Mouse (Mus musculus) CD4-positive helper T cell, adult 2 months (primary cell): Measurements from ENCODE around the gene Gm7534.

ENCODE experiments used
- DNase-seq: peaks from one replicate; pipeline ENCODE4 v3.0.0-alpha.2; 2012; ENCODE audit warnings: low read depth, missing footprints, low spot score

Gm7534 gene

DNA sequence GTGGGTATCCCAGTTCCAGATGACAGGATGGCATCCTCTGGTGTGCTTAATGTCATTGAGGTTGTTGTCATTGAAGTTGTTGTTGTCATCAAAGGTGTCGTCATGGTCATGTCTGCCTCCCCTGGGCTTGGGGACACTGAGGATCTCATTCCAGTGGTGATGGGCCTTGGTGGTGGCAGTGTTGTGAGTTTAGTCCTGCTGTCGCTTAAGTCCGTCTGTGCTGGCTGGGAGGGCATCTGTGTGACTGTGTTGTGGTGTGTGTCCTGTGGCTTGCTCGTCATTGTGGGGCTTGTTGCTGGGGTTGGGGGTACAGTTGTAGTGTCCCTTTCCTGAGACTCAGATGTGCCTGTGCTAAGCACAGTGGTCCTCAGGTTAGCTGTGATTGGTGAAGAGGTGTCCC, at the start of gene Gm7534:
TSS of gene Gm7534 (minus strand) at position 101 of the 400 bp plus-strand sequence.
- DNase-seq: no peak

DNA sequence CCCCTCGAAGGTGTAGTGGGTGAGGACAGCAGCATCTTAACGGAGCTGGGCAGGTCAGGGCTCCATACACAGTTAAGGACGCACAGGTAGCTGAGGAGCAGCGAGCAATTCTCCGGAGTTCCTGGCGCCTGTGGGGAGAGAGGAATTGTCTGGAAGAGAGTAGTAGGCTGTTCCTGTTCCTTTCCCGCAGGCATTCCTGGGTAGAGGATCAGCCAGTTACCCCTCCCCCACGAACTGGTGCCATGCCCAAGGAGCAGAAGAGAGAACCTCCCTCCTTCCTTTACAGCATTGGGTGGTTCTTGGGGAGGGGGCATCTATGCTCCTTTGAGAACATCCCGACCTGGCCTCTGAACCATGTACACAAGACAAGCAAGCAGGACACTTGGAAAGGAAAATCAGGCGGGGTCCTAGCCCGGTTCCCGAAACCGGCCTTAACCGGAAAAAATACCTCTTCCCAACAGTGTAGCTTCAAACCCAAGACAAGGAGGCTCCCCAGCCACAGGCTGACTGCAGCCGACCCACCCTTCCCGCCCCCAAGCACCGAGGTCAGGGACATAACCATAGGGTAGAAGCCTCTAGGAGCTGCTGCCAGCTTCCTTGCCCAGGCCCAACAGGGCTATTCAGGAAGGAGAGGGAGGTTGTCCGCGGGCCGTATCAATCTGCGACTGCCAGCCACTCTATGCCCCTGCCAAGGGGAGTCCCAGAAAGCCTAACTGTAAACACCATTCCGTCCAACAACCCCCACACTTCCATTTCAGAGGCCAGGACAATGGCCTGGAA, 49.5 kb upstream of the Gm7534 start:
- no peak for DNase-seq

DNA sequence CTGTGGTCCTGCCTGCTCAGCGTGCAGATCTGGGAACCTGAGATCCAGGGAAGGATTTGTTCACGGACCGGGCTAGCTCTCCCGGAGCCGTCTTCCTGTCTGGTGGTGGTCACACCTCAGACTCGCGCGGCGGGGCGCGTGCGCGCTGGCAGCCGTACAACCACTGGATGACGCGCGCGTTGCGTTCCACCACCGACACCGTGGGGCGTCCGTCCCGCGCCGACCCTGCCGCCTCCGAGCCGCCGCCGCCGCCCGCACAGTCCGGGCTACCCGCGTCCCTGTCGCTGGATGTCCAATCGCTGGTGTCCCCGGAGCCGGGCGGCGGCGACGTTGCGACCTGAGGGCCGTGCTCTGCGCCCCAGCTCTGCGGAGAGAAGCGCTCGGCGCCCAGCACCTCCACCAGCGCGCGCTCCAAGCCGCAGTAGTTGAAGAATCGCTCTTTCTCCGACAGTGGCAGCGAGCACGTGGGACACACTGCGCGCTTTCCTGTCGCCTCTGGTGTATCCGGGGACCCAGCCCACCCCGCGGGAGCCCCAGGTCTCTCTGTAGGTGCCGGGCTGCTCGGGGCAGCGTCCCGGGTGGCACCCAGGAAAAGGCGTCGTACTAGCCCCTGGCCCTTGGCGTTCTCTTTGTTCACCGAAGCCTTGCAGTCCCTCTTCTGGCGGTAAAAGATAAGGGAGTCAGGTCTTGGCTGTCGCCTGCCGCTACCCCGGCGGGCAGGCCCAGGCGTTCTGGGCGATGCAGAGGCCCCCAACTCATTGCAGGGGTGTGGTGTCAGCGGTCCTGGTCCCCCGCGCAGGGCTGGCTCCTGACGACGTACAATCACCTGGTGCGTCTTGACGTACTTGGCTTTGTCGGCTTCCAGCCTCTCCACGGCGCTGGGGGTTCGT, 48.7 kb upstream of the Gm7534 start:
- peak; percentile 51 for DNase-seq

DNA sequence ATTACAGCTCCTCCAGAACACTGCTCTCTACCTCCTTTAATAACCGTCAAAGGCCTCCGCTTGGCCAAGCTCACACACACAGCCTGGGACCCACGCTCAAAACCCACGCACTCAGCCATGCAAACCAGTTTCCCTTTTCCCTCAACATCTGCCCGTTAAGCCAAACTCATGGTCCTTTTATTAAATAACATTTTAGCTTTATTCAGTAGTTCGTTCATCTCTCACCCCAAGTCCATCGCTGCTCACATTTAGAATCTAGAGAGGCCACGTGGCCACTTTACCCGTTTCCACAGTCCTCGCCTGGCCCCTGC, 48.1 kb upstream of the Gm7534 start:
- DNase-seq: no peak

DNA sequence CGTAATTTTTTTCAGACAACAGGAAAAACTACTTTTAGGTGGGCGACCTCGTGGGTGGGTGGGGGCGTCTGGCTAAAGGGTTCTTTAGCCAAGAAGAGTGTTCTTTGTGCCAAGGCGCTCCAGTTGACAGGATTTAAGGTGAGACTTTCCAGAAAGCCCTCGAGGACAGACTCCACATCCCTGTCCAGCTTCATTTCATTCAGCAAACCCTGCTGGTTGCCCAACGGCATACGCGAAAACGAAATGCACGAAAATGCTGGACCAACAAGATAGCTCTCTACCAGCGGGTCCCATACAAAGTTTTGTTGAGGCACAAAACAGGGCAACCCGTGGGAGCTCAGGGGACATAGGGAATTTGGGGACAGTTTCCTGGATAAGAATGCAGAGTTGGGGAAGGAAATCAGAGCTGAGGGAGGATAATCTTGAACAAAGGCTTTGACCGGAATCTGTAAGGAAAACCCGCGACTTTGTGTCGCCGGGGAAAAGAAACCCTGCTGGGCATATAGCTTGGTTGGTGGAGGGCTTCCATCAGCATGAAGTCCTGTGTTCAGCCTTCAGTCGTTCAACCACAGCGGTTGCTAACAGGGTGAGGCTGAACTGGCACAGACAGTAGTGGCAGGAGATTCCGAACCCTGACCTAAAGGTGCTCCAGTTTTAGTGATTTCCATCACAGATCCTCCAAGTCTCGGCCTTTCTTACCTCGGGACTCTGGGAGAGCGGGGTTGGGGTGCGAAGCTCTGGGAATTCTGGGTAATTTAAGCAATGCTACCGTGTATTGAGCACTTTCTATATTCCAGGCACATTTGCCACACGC, 47.5 kb upstream of the Gm7534 start:
- no peak for DNase-seq

DNA sequence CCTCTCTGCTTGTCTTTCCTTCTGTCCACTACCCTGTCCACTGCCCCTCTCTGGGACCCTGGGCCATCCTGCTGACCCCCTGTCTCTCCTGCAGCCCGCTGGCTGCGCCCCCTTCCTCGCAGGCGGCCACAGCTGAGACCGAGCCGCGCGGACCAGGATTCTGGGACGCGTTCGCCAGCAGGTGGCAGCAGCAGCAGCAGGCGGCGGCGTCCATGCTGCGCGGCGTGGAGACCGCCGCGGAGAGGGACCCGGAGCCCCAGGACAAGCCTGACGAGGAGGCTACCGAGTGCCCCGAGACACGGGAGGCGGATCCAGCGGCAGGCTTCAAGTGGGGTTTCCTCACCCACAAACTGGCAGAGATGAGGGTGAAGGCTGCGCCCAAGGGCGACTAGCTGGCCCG, 46.8 kb upstream of the Gm7534 start:
- peak; percentile 70 for DNase-seq

DNA sequence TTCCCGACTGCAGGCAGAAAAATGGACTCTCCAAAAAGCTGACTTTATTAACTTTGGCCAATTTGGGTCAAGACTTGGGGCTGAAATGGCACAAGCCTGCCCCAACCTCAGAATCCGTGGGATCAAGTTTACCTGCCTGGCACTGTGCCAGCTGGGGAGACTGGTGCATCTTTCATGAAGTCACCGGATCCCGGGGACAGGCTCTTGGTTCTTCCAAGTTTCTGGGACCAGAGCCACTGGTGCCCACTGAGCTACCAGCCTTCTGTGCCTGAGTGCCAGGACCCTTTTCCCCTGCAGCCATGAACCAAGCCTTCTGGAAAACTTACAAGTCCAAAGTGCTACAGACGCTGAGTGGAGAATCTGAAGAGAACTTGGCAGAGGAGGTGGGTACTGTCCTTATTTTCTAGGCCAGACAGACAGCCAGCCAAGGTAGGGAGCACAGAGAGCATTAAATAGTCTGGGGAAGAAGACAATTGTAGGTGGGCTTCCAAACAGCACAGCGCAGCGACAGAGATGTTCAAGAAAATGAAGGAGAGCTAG, 44.0 kb upstream of the Gm7534 start, which contains the start of gene Gm30191:
TSS of gene Gm30191 (plus strand) at position 217 of the 540 bp plus-strand sequence.
- DNase-seq: no peak

DNA sequence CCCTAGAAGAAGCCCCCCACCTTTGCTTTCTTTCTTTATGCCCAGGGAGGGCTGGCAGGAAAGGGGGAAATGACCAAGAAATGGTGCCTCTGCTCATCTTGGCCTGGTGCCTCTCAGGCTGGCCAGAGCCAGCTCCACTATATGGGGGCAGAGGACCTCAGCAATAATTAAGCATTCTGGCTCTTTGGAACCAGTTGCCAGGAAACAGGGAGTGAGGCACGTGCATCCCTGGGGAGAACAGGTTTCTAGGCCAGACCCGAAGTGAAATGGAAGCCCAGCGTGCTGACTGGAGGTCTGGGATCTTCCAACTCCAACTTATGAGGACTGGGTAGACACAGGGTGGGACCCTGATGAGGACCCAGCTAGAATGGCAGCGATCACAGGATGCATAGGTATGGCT, 43.5 kb upstream of the Gm7534 start:
- no peak for DNase-seq

DNA sequence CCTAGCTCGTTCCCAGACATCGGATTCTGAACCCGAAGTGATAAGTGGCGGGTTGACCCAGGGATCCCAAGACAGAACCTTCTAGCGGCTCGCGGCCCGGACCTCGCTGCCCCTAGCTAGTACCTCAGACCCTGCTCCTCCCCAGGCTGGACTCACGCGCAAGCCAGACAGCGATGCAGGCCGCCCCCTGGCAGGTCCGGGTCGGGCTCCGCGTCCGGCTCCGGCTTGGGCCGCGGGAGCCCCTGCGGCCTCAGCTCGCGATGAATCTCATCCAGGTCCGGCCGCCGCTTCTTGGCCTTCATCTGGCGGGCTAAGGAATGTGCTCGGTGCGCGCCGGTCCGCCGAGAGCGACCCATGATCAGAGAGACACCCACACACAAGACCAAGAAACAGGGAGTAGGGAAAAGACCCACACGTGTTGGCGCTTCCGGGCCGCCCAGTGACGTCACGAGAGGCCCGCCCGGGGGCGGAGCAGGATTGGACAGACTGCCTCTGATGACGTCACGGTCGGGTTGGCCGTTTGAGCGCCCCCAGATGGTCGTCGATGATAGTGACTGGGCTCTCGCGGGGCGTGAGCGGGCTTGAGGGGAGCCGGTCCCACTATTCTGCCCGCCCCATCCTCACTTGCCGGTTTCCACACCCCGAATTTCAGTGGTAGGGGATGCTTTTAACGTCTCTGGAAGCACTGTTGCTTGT, 42.5 kb upstream of the Gm7534 start, which contains the start of gene Zfp593:
TSS of gene Zfp593 (minus strand) at position 445 of the 696 bp plus-strand sequence.
- DNase-seq: peak; percentile 93

DNA sequence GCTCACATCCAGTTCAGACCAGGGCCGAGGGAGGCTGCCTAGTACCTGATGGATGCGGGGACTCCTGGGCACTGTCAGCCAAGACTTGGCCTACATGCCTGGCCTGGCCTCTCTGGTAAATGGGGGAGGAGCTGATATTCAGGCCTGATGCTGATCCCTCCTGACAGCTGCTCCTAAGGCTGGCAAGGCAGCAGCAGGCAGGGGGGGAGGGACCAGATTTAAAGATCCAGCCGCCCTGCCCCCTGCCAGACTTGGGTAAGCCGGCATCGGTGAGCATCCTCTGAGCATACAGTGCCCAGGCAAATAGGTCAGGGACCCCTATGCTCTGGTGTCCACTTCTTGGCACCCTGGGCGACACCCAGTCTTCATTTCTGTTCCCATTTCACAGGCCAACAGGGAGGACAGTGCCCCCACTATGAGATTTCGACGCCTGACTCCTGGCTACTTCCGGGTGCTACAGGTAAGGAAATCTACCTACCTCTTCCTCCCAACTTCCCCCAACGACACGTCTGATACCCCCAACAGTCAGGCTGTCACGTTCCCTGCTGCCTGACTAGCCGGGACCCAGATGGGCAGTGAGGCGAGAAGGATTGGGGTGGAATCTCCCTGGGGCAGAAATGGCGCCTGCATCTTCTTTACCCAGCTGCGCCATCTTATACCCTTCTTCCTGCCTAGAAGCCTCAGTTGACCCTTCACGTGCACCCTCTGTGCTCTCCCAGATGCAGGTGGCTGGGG, 40.9 kb upstream of the Gm7534 start, which contains the start of gene E130218I03Rik:
TSS of gene E130218I03Rik (plus strand) at position 147 of the 735 bp plus-strand sequence.
- DNase-seq: no peak

DNA sequence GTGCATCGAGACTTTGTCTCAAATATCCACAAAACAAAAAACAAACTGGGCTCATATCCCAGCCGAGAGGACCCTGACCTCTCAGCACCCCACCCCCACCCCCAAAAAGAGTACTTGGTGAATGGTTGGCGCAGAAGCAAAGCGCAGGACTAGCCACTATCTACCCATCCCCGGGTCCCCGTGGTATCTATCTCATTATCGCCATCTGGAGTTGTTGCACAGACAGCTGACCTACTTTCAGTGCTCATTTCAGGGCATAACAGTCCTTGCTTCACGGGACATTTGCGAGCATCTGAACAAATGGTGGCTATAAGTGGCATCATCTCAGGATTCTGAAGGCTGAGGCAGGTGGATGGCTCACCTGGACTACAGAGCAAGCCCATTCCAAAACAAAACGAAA, 35.9 kb upstream of the Gm7534 start:
- no peak for DNase-seq

DNA sequence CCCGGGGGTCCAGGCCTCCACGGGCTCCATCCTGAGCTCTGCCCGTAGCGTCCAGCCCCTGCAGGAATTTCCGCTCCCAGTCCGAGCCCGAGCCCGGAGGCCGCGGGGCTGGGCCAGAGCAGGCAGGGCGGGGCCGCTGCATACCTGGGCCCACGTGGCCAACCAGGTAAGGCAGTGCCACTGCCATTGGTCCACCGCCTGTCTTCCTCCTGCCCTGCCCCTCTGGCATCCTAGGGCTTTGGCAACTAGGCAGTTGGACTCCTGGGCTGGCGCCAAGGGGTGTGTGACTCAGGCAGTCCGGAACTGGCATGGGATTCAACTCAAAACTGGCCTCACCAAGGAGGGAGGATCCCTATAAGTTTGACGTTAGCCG, 35.5 kb upstream of the Gm7534 start, which contains the start of gene Cnksr1:
TSS of gene Cnksr1 (minus strand) at position 121 of the 373 bp plus-strand sequence.
- no peak for DNase-seq

DNA sequence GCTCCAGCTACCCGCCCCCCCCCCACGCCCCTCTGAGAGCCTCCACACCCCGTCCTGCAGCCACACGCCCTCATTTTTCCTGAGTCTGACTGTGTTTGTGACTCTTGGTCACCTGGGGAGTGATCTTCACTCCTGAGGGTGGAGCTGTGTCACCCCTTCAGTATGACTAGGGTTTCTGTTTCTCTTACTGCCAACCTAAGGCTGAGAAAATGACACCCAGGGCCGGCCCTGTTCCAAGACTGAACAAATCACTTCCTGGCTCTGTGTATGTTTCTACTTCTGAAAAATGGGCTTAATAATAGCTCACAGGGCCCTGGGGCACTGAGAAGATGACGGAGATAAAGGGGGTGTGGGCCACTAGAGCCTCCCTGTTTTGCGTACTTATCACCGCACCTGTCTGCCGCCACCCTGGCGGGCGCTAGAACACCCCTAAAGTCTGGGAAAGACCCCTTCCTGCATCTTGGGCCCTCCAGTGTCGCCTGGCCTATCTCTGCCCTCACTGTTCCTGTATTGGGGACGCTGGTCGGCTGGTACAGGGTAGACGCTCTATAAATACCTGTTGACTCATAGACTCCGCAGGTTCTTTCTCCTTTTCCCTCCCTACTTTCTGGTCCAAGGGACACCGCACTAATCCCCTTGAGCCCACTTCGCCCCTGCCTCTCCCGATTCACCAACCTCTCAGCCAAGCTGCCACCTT, 34.9 kb upstream of the Gm7534 start:
- DNase-seq: no peak

DNA sequence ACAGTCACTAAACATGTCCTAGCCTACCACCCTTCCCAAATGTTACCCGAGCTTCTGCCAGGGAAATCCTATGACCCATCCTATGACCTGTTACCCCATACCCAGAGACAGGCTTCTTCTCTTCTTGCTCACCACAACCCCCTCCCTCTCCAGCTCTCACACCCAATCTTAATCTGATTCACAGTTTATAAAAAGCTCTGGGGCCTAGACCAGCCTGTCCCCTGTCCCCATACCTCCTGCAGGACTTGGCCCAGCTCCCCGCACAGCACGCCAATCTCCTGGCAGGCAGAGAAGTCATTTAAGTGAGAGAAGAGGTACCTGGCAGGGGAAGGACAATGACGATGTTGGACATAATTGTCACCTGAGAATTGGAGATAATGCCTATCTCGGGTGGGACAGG, 32.1 kb upstream of the Gm7534 start:
- no peak for DNase-seq

DNA sequence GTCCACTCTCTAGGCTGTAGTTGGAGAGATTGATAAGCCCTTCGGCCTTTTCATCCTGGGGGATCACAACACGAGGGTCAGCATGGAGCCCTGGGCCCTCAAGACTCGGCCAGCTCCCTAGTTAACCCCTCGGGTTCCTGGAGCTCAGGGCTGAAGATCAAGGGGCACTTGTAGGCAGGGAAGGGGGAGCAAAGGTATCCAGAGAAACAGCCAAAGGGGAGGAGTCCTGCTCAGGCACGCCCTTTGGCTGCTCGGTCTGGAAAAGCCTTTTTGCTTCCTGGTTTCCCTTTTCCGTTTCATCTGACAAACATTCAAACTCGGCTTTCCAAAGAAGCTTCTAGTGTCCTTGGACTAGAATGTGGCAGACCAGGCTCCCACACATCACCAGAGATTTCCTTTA, 27.6 kb upstream of the Gm7534 start:
- no peak for DNase-seq

DNA sequence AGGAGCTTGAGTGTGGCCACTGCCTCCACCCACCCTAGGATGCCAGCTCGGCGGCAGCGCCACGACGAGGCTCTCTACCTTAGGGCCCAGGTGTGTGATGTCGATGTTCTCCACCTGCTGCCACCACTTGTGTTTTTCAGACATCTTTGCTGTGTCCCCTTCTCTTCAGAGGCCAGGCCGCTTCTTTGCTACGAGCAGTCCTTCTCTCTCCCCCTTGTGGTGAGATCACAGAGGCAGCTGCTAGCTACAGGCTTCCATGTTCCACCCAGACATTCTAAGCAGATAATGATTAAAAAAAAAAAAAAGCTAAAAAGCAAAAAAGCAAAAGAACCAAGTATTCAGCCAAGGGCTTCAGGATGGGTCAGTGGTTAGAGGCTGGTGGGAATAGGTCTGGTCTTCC, 24.4 kb upstream of the Gm7534 start, which contains the start of gene Catsper4:
TSS of gene Catsper4 (minus strand) at position 190 of the 400 bp plus-strand sequence.
- DNase-seq: no peak

DNA sequence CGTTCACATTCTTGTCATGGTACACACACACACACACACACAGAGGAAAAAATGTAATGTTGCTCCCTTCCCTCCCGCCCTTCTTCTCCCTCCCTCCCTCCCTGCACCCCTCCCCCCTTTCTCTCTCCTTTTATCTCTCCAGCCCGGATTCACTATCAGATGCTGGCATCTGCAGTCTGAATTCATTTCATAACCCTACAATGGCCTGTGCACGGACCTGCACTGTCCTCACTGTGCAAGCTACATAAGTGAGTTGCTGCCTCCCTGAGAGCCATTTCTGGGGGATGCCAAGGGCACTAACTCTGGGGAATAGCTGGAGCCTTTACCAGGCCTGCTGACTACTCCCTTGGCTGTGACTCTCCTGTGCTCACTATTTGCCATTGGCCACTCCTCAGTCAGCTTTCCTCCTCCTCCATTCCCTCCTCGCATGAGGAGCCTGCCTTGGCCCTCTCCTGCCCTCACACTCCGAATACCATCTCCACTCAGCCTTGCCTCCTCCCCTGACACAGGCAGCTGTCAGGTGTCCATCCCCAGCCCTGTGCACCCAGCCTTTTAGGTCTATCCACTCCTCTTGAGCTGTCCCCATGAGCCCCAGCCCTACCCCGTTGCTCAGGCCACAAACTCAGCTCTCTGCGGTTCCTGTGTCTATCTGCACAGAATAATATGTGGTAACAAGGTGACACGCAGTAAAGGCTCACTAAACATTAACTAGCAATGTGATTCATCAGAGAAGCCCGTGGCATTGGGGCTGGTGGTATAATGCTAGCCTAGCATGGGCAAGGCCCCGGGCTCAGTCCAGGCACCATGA, 20.2 kb upstream of the Gm7534 start:
- DNase-seq: no peak

DNA sequence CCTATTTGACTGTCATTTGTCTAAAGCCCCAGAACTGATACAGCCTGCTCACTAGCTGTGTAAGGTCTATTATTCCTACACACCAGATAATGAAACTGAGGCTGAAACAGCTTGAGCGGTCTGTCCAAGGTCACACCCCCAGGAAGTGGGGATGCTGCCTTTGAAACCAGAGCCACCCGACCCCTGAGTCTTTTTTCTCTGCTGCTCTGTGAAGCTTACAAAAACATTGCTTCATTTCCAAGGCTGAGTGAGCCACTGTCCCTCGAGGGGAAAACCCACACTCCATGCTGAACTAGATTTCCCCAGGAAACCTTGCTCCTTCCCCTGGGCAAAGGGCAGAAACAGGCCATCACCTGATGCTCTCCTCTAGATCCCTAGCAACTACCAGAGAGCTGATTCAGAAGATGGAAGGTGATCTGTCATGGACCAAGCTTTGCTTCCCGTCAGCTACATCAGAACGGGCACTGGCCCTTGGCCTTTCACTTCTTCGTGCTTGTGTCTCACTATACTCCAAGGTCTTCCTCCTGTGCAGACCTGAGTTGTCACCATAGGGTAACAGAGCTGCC, 3.8 kb upstream of the Gm7534 start:
- no peak for DNase-seq
